Mouse (Mus musculus): ENCODE measurements around the gene Xpr1. TPM values are rescaled to one million over a fixed set of nuclear protein-coding genes. Genes with fewer than 3 reads are reported as not detected.

The Xpr1 gene
- polyA plus RNA-seq (2021; fragmentation: Nextera tagmentation), result 7.3 and 7.8 TPM in 2 replicates
- long read RNA-seq, experiment 1, transcript Xpr1-202 (14 exons, 2,753 nt), result major isoform, 5 of 35 reads
- long read RNA-seq, experiment 1, partial matches to known transcripts, result 10 of 35 reads
- long read RNA-seq, experiment 1, other reads (novel, unspliced or antisense), result 20 of 35 reads
- long read RNA-seq, experiment 2, partial matches to known transcripts, result 1 of 19 reads
- long read RNA-seq, experiment 2, other reads (novel, unspliced or antisense), result 16 of 19 reads

GRCm38 (mm10) chr1:155416701-155417677, at the start of gene Xpr1:
TSS of gene Xpr1 (minus strand) at chr1:155417415.

GRCm38 (mm10) chr1:155243797-155244770, 173.1 kb downstream of the Xpr1 start, which contains the start of gene BC034090:
TSS of gene BC034090 (minus strand) at chr1:155244444.

Other genes starting within 250 kb of the Xpr1 start
- gene BC034090, start 173.0 kb downstream of the Xpr1 start, polyA plus RNA-seq (2021; fragmentation: Nextera tagmentation), result 2.5 TPM in 2 replicates
- gene Acbd6, start 140.7 kb upstream of the Xpr1 start, polyA plus RNA-seq (2021; fragmentation: Nextera tagmentation), result 130 and 147 TPM in 2 replicates

Data from left cerebral cortex, adult 6 months (tissue).